Mouse (Mus musculus) kidney, embryonic 16.5 days (tissue): ENCODE results near the gene Hs3st3a1. TPM values are rescaled to one million over a fixed set of nuclear protein-coding genes. Genes with fewer than 3 reads are reported as not detected.

Source experiments
- ATAC-seq: fragments of 200-750 bp; cut with Nextera tagmentation; 2 replicates; pipeline ENCODE4 v1.8.0; 2017; ENCODE audit warnings: moderate TSS enrichment; ENCODE audit not compliant: low FRiP score, low TSS enrichment
- H3K27ac ChIP-seq: fragments of 300-500 bp; sonication (generic); 2 replicates; pipeline ENCODE4 v1.5.1; 2014; ENCODE audit warnings: low read length
- H3K27me3 ChIP-seq: fragments of 300-500 bp; sonication (generic); 2 replicates; pipeline ENCODE4 v1.6.1; 2014; ENCODE audit warnings: low read length, control low read depth, mixed read lengths; ENCODE audit not compliant: insufficient read depth
- H3K36me3 ChIP-seq: fragments of 300-500 bp; sonication (generic); 2 replicates; pipeline ENCODE4 v1.6.1; 2014; ENCODE audit warnings: low read length, control low read depth, mixed read lengths; ENCODE audit not compliant: insufficient read depth
- H3K4me1 ChIP-seq: fragments of 300-500 bp; sonication (generic); 2 replicates; pipeline ENCODE4 v1.6.1; 2014; ENCODE audit warnings: low read length, control low read depth, mixed read lengths; ENCODE audit not compliant: insufficient read depth
- H3K4me2 ChIP-seq: fragments of 300-500 bp; sonication (generic); replicated peaks from 2 replicates; pipeline ENCODE4 v1.6.1; 2014; ENCODE audit warnings: low read depth, low read length
- H3K4me3 ChIP-seq: fragments of 300-500 bp; sonication (generic); 2 replicates; pipeline ENCODE4 v1.5.1; 2014; ENCODE audit warnings: mild to moderate bottlenecking, low read length
- H3K9ac ChIP-seq: fragments of 300-500 bp; sonication (generic); replicated peaks from 2 replicates; pipeline ENCODE4 v1.6.1; 2014; ENCODE audit warnings: low read length
- H3K9me3 ChIP-seq: fragments of 300-500 bp; sonication (generic); 2 replicates; pipeline ENCODE4 v1.6.1; 2016; ENCODE audit warnings: low read length, control low read depth
- WGBS: fragments of 180-500 bp; shearing (Covaris S2); extraction: QIAGEN DNeasy Blood & Tissue Kit; methylation state at CpG from one replicate; pipeline ENCODE4 v1.1.7; 2014; 5-methylcytosine and 5-hydroxymethylcytosine counted together
- polyA plus RNA-seq: library from polyadenylated mRNA; unstranded; fragments of >200 nt; fragmentation: Nextera tagmentation; extraction: Ambion mirVana; gene quantifications from 2 replicates; pipeline ENCODE4 v1.2.1, GENCODE M21; 2015

Hs3st3a1 gene
- polyA plus RNA-seq, 1 experiment from 2014 or later: 1.6 TPM

DNA sequence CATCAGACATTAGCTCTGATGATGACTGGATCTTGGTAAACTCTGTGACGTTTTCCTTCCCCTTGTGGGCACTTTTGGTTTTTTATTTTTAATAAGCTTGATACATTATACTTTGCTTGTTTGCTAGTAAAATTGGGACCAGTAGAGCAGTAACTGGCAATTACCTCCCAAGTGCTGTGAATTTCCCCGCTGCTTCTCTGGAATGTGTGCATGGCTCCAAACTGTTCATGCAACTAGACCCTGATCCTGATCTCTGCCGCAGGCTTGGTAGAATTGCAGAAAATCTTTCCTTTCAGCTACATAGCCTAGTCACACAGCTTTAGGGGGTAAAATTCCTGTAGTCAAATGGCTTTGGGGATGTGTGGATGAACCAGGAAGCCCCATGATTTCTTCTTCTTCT is 38.5 kb downstream of the Hs3st3a1 start:
- no peaks in the 10 kb centered on the region for H3K36me3 ChIP-seq
- no peak for ATAC-seq
- H3K4me2 ChIP-seq: no peak overlapping the region
- H3K27ac ChIP-seq: no peak overlapping the region
- H3K4me3 ChIP-seq: no peak overlapping the region
- H3K9me3 ChIP-seq: no peaks in the 10 kb centered on the region
- H3K9ac ChIP-seq: no peak overlapping the region
- H3K4me1 ChIP-seq: no peaks in the 10 kb centered on the region
- 66% methylated on average over 3 of the region's 3 CpGs for WGBS
- no peaks in the 10 kb centered on the region for H3K27me3 ChIP-seq

DNA sequence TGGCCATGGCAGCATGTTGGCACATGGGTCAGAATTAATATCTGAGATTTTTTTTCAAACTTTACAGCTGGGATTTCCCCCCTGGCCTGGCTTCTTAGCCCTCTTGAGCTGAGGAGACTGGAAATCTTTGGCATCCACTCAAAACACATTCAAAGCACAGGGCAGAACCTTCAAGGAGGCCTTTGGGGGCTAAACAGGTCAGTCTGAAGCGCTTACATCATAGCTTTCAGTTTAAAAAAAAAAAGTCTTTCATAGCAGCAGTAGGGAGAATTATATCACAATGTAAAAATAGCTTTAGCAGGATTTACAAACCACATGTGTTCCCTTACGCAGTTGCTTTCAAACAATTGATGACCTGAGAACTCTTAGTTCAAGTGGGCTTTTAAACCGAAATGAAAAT is 46.3 kb downstream of the Hs3st3a1 start:
- H3K27me3 ChIP-seq: no peaks in the 10 kb centered on the region
- no peak overlapping the region for H3K27ac ChIP-seq
- H3K9ac ChIP-seq: no peak overlapping the region
- H3K4me2 ChIP-seq: no peak overlapping the region
- ATAC-seq: no peak
- H3K9me3 ChIP-seq: no peaks in the 10 kb centered on the region
- WGBS: 69% methylated on average over 3 of the region's 3 CpGs
- no peak overlapping the region for H3K4me3 ChIP-seq
- no peaks in the 10 kb centered on the region for H3K36me3 ChIP-seq
- H3K4me1 ChIP-seq: no peaks in the 10 kb centered on the region

DNA sequence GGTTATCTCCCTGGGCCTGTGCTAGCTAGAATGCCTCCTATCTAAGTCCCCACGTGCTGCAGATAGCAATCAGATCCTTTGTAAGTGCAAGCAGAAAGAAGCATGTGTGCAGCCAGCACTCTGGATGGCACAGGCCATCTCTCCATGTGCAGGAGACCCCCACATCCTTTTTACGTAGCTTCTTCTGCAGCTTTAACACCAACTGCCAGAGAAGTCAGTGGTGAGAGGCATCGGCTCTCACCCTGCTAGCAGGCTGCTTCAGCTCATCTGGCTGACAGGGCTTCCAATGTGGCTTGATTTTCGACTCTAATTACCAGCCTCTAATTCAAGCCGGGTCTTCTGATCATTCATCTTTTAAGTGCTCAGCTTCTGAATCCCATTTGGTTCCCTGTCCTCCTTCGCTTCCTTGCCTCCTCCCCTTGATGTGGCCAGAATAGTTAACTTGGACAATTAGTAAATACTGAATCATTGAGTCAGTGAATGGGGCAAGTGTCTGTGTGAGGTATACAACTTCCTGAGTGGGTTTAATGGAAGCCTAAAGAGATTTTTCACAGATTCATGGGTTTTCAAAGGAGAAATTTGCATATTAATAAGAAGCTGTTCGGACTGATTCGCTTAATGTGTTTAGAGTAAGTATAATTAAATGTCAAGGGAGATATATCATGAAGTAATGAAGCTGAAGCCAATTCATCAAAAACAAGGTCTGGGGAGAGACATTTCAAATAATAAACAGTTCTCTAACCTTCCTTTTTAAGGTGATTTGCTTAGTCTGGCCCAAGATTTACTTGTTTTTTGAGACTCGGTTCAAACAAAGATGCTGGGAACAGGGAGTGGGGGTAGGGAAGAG is 54.7 kb downstream of the Hs3st3a1 start:
- H3K4me2 ChIP-seq: no peak overlapping the region
- H3K9me3 ChIP-seq: no peaks in the 10 kb centered on the region
- no peaks in the 10 kb centered on the region for H3K4me1 ChIP-seq
- no peak overlapping the region for H3K9ac ChIP-seq
- no peak overlapping the region for H3K27ac ChIP-seq
- H3K27me3 ChIP-seq: no peaks in the 10 kb centered on the region
- no peak overlapping the region for H3K4me3 ChIP-seq
- 31% methylated on average over 9 of the region's 9 CpGs for WGBS
- H3K36me3 ChIP-seq: no peaks in the 10 kb centered on the region
- no peak for ATAC-seq

DNA sequence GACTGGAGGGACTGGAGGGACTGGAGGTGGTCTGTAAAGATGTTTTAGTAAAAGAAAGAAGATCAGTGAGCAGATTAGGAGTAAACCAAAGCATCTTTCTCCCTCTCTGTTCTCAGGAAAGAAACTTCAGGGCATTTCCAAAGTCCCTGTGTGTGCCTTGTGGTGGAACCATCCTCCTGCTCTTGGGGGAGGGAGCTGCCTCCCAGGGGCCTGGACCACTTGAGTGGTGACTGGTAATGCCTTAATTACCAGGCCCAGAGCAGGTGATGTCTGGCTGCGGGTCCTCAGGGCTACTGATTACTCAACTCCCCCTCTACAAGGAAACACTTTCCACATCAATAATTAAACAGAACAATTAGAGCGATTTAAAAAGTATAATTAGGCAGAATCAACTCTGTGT is 59.3 kb downstream of the Hs3st3a1 start:
- Histone ChIP-seq H3K9ac (no peak overlapping the region), H3K4me3 (no peak overlapping the region), H3K36me3 (no peaks in the 10 kb centered on the region), H3K27ac (no peak overlapping the region), H3K9me3 (no peaks in the 10 kb centered on the region), H3K4me2 (no peak overlapping the region), H3K27me3 (no peaks in the 10 kb centered on the region), H3K4me1 (no peaks in the 10 kb centered on the region)
- ATAC-seq: no peak
- WGBS: 51% methylated on average over 2 of the region's 2 CpGs

DNA sequence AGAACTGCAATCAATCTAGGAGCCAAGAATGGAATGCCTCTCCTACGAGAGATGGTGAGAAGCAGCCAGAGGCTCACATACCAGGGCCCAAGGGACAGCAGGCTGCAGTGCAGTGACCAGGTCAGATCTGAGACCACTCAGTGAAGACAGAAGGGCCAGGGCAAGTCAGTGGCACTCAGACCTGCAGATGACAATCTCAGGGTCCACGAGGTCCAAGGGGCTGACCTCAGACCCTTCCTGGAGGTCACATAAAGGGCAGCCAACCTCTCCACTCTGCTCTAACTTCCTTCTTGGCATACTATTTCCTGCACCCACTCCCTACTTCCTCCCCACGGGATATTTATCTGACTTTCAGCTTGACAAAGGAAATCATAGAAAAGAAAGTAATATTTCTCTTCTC is 60.8 kb downstream of the Hs3st3a1 start:
- H3K36me3 ChIP-seq: no peaks in the 10 kb centered on the region
- H3K9ac ChIP-seq: no peak overlapping the region
- no peak overlapping the region for H3K4me3 ChIP-seq
- H3K4me2 ChIP-seq: no peak overlapping the region
- no peaks in the 10 kb centered on the region for H3K9me3 ChIP-seq
- 0 out of 2 replicates have a peak, but pooled peaks have one; percentile 39 for ATAC-seq
- 17% methylated on average over 3 of the region's 3 CpGs for WGBS
- H3K27me3 ChIP-seq: no peaks in the 10 kb centered on the region
- no peaks in the 10 kb centered on the region for H3K4me1 ChIP-seq
- H3K27ac ChIP-seq: no peak overlapping the region

GRCm38 (mm10) chr11:64496677-64497076 is 61.5 kb downstream of the Hs3st3a1 start:
- no peak for ATAC-seq
- Histone ChIP-seq H3K27me3 (no peaks in the 10 kb centered on the region), H3K9me3 (no peaks in the 10 kb centered on the region), H3K4me1 (no peaks in the 10 kb centered on the region), H3K36me3 (no peaks in the 10 kb centered on the region), H3K9ac (no peak overlapping the region), H3K4me3 (no peak overlapping the region), H3K27ac (no peak overlapping the region), H3K4me2 (no peak overlapping the region)
- 37% methylated on average over 3 of the region's 3 CpGs for WGBS

DNA sequence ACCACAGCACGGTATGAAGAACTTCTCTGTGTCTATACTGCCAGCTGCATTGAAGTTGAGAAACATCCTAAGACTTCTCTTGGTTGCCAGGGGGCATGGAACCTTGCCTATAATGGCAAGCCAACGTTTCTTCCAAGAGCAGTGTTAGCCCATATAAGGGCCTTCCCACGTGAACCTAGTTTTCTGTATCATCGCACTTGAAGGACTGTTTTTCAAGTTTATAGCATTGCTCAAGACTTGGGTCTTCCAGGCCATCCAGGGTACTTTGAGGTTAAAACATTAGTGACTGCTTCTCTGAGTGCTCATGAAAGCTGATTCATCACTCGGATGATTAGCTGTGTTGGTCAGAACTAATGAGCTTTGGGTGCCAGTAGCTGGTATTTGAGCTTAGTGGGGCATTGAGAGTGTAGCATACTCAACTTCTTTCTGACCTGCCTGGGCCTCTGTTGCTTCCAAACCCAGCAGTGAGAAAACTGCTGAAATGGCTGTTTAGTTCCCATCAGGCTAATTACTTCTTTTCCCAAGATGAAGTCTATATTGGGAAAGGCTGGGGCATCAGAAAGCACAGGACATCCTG is 65.5 kb downstream of the Hs3st3a1 start:
- Histone ChIP-seq H3K27ac (no peak overlapping the region), H3K36me3 (no peaks in the 10 kb centered on the region), H3K27me3 (no peaks in the 10 kb centered on the region; the same call in 1 of the 2 replicates), H3K4me3 (no peak overlapping the region), H3K4me1 (no peaks in the 10 kb centered on the region), H3K4me2 (no peak overlapping the region), H3K9ac (no peak overlapping the region), H3K9me3 (no peaks in the 10 kb centered on the region; the same call in 1 of the 2 replicates)
- ATAC-seq: no peak
- WGBS: 57% methylated on average over 5 of the region's 5 CpGs

- Histone ChIP-seq H3K36me3 (no peaks in the 10 kb centered on the region), H3K27me3 (no peaks in the 10 kb centered on the region; the same call in 1 of the 2 replicates), H3K27ac (no peak overlapping the region), H3K4me1 (no peaks in the 10 kb centered on the region), H3K4me3 (no peak overlapping the region), H3K9ac (no peak overlapping the region), H3K4me2 (no peak overlapping the region), H3K9me3 (no peaks in the 10 kb centered on the region; the same call in 1 of the 2 replicates)
- ATAC-seq: no peak
- WGBS: 86% methylated on average over 3 of the region's 3 CpGs
Observed at GRCm38 (mm10) chr11:64503040-64503439, 67.9 kb downstream of the Hs3st3a1 start.

DNA sequence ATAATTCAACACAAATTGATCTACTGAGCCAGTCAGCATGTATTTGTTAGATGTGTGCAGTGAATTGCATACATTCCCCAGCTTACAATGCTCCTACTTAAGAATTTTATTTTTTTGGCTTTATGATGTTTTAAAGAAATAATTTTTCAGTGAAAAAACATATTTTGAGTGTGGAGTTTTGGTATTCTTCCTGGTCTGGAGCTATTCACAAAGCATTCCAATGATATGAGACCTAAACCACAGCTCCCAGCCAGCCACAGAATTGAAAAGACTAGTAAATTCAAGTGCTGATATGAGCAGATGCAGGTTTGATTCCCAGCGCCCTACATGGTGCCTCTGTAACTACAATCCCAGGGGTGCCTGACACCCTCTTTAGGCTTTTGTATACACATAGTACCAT is 70.8 kb downstream of the Hs3st3a1 start:
- Histone ChIP-seq H3K27me3 (no peaks in the 10 kb centered on the region; the same call in none of the 2 replicates), H3K9ac (no peak overlapping the region), H3K4me2 (no peak overlapping the region), H3K4me3 (no peak overlapping the region), H3K36me3 (no peaks in the 10 kb centered on the region), H3K4me1 (peaks cover 3% of the 10 kb centered on the region), H3K27ac (no peak overlapping the region), H3K9me3 (no peaks in the 10 kb centered on the region; the same call in 1 of the 2 replicates)
- no peak for ATAC-seq
- WGBS: 88% methylated on average over 1 of the region's 1 CpGs

- no peaks in the 10 kb centered on the region for H3K36me3 ChIP-seq
- ATAC-seq: no peak
- peaks cover 11% of the 10 kb centered on the region for H3K4me1 ChIP-seq
- no peaks in the 10 kb centered on the region; the same call in 1 of the 2 replicates for H3K9me3 ChIP-seq
- H3K27ac ChIP-seq: no peak overlapping the region
- 63% methylated on average over 3 of the region's 3 CpGs for WGBS
- no peak overlapping the region for H3K4me2 ChIP-seq
- H3K4me3 ChIP-seq: no peak overlapping the region
- no peak overlapping the region for H3K9ac ChIP-seq
- no peaks in the 10 kb centered on the region; the same call in 1 of the 2 replicates for H3K27me3 ChIP-seq
Observed at GRCm38 (mm10) chr11:64507024-64507423, 71.9 kb downstream of the Hs3st3a1 start.
